Mouse (Mus musculus): Measurements from ENCODE around the gene Usp17la.
"Not testable (repeated sequence)": the region's sequence is repeated elsewhere in the genome, so short reads cannot be mapped to it uniquely, and the experiment has no call there.

Usp17la gene

GRCm38 (mm10) chr7:104856709-104857108 lies at the start of gene Usp17la:
Gene Usp17la, plus strand, starts transcription at chr7:104857009.
- not testable (repeated sequence) for DNase-seq (ENCODE audit: low spot score in 2 of 2)

- DNase-seq (ENCODE audit: low spot score in 2 of 2) = not testable (repeated sequence)
These were observed 46.5 kb upstream of the Usp17la start for GRCm38 (mm10) chr7:104810335-104810734.

- no peak for DNase-seq (ENCODE audit: low spot score in 2 of 2)
These were observed 14.3 kb upstream of the Usp17la start, which contains the start of gene Usp17lb for GRCm38 (mm10) chr7:104842503-104842902. Gene Usp17lb, minus strand, starts transcription at chr7:104842603.

DNA sequence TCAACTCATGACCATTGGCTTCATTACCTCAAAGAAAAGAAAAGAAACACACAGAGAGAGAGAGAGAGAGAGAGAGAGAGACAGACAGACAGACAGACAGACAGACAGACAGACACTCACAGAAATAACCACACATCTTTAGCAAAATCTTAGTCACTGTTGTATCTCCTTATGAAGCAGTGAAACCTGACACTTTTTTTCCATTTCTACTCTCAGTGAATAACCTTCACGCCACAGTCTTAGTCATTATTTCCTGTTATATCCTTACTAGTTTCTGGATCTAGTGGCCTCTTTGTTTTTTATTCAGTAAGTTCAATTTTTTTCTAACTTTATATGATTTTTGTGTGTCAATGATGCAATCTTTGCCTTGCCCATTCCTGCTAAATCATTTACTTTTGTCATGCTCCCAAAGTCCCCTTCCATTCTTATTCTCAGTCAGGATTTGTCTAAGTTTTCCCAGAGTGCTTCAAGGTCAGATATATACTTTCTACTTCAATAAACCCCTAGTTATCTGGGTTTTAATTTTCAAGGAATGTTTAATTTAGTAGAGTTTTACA lies 13.0 kb upstream of the Usp17la start:
- no peak for DNase-seq (ENCODE audit: low spot score in 2 of 2)

- not testable (repeated sequence) for DNase-seq (ENCODE audit: low spot score in 2 of 2)
These were observed 5.3 kb upstream of the Usp17la start for GRCm38 (mm10) chr7:104851546-104851945.

GRCm38 (mm10) chr7:104855248-104855750 lies 1.5 kb upstream of the Usp17la start:
- DNase-seq (ENCODE audit: low spot score in 2 of 2) = no peak

- no peak for DNase-seq (ENCODE audit: low spot score in 2 of 2)
These were observed 874 bp downstream of the Usp17la start for GRCm38 (mm10) chr7:104857683-104858082.

- no peak for DNase-seq (ENCODE audit: low spot score in 2 of 2)
These were observed 4.6 kb downstream of the Usp17la start for GRCm38 (mm10) chr7:104861381-104861780.

DNA sequence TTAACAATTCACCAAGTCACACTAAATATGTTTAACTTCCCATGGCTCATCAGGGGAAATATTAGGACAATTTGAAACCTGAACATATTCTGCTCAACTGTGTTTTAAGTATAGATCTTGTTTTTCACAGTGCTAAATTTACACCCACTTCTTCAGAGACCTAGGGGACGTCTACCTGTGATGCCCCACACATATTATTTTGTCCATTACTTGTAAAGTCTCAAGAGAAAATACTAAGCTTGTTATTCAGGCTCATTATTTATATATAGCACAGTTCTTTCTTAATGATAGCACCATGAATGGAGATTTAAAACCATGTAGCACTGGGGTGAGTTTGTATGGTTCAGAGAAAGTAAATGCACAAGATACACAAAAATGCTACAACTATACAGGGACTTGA lies 20.9 kb downstream of the Usp17la start, which contains the start of gene Olfr665:
TSS of gene Olfr665 (plus strand) at position 301 of the 400 bp plus-strand sequence.
- DNase-seq (ENCODE audit: low spot score in 2 of 2) = no peak

DNA sequence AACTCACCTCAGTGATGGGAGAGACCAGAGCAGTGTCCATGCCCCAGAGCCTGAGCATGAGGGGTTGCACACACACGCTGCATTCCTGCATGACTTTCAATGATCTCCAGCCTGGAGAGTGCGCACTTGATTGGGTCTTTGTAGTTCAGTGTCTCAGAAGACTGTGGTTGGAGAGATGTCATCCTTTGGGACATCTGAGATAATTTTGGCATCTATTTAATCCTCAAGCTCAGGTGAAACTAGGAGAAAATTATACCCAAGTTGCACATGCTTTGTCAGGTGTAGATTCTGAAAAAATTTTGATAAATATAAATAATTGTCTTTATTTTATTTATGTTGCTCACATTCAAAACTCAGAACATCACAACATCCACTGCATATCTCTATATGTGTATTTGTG lies 39.0 kb downstream of the Usp17la start, which contains the start of gene Olfr666:
TSS of gene Olfr666 (minus strand) at position 101 of the 400 bp plus-strand sequence.
- no peak for DNase-seq (ENCODE audit: low spot score in 2 of 2)

Data from spleen, postnatal 10 days (tissue).